Mouse (Mus musculus) intestine, embryonic 16.5 days (tissue): ENCODE measurements around the gene Snrnp70. TPM values are rescaled to one million over a fixed set of nuclear protein-coding genes. Genes with fewer than 3 reads are reported as not detected.
A peak's percentile ranks its signal among the peaks of the same experiment; 100 is the strongest.

Source experiments
- ATAC-seq: fragments of 200-750 bp; cut with Nextera tagmentation; 2 replicates; pipeline ENCODE4 v1.8.0; 2017; ENCODE audit warnings: moderate TSS enrichment, moderate library complexity
- H3K27ac ChIP-seq: fragments of 300-500 bp; sonication (generic); 2 replicates; pipeline ENCODE4 v1.5.1; 2014; ENCODE audit warnings: mild to moderate bottlenecking, low read length
- H3K27me3 ChIP-seq: fragments of 300-500 bp; sonication (generic); replicated peaks from 2 replicates; pipeline ENCODE4 v1.6.1; 2014; ENCODE audit warnings: low read length, control low read depth, mixed read lengths; ENCODE audit not compliant: control insufficient read depth, insufficient read depth
- H3K36me3 ChIP-seq: fragments of 300-500 bp; sonication (generic); 2 replicates; pipeline ENCODE4 v1.6.1; 2014; ENCODE audit warnings: low read length, control low read depth; ENCODE audit not compliant: control insufficient read depth, insufficient read depth
- H3K4me1 ChIP-seq: fragments of 300-500 bp; sonication (generic); 2 replicates; pipeline ENCODE4 v1.6.1; 2014; ENCODE audit warnings: low read length, control low read depth, mixed read lengths; ENCODE audit not compliant: control insufficient read depth, insufficient read depth
- H3K4me2 ChIP-seq: fragments of 300-500 bp; sonication (generic); 2 replicates; pipeline ENCODE4 v1.6.1; 2014; ENCODE audit warnings: low read depth, low read length, control low read depth
- H3K4me3 ChIP-seq: fragments of 300-500 bp; sonication (generic); 2 replicates; pipeline ENCODE4 v1.5.1; 2014; ENCODE audit warnings: mild to moderate bottlenecking, low read length
- H3K9ac ChIP-seq: fragments of 300-500 bp; sonication (generic); 2 replicates; pipeline ENCODE4 v1.6.1; 2014; ENCODE audit warnings: low read depth, low read length
- H3K9me3 ChIP-seq: fragments of 300-500 bp; sonication (generic); 2 replicates; pipeline ENCODE4 v1.6.1; 2016; ENCODE audit warnings: low read length, control low read depth; ENCODE audit not compliant: control insufficient read depth
- WGBS: fragments of 180-500 bp; shearing (Covaris S2); extraction: QIAGEN DNeasy Blood & Tissue Kit; methylation state at CpG from one replicate; pipeline ENCODE4 v1.1.7; 2014; 5-methylcytosine and 5-hydroxymethylcytosine counted together
- polyA plus RNA-seq: library from polyadenylated mRNA; unstranded; fragments of >200 nt; fragmentation: Nextera tagmentation; extraction: Ambion mirVana; gene quantifications from 2 replicates; pipeline ENCODE4 v1.2.1, GENCODE M21; 2015

Gene Snrnp70
- polyA plus RNA-seq, 1 experiment from 2014 or later: 150 TPM

GRCm38 (mm10) chr7:45413113-45413863, 17.7 kb upstream of the Snrnp70 start, which contains the start of gene Ntf5:
Gene Ntf5 (plus strand): TSS chr7:45413695.
- WGBS: 3% methylated on average over 41 of the region's 45 CpGs
- Histone ChIP-seq H3K27me3 (peaks cover 79% of the 10 kb centered on the region), H3K4me1 (peaks cover 26% of the 10 kb centered on the region), H3K9ac (peak within 1 kb of the TSS; percentile 75), H3K27ac (0 out of 2 replicates have a peak within 1 kb of the TSS, but pooled peaks have one; percentile 48), H3K4me3 (peak within 1 kb of the TSS; percentile 65), H3K9me3 (no peaks in the 10 kb centered on the region), H3K4me2 (peak within 1 kb of the TSS; percentile 95), H3K36me3 (no peaks in the 10 kb centered on the region)
- ATAC-seq: peak; percentile 56

DNA sequence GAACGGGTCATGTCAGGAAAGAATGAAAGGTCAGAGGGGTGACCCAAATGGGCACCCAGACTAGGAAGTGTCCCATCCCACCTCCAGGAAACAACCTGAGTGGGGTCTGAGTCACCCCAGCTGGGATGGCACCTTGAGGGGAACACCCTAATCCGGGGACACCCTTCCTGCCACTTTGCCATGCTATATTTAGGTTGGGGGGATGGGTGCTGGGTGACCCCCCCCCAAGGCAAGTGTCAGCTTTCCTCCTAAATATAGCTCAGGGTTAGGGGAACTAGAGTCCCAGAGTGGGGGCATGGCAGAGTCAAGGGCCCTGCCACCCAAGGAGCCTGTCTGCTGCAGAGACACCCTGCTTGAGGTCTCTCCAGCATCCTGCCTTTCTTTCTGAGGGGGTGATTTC, 16.9 kb upstream of the Snrnp70 start:
- ATAC-seq: no peak
- Histone ChIP-seq H3K36me3 (no peaks in the 10 kb centered on the region), H3K27ac (no peak overlapping the region), H3K4me2 (no peak overlapping the region), H3K9ac (no peak overlapping the region), H3K4me3 (no peak overlapping the region), H3K9me3 (no peaks in the 10 kb centered on the region), H3K4me1 (peaks cover 23% of the 10 kb centered on the region), H3K27me3 (peaks cover 81% of the 10 kb centered on the region)
- WGBS: 82% methylated on average over 2 of the region's 2 CpGs

GRCm38 (mm10) chr7:45409497-45410163, 14.1 kb upstream of the Snrnp70 start:
- Histone ChIP-seq H3K36me3 (no peaks in the 10 kb centered on the region), H3K9ac (no peak overlapping the region), H3K4me1 (peaks cover 21% of the 10 kb centered on the region), H3K4me3 (no peak overlapping the region), H3K9me3 (no peaks in the 10 kb centered on the region), H3K27ac (no peak overlapping the region), H3K27me3 (peaks cover 82% of the 10 kb centered on the region), H3K4me2 (no peak overlapping the region)
- 86% methylated on average over 8 of the region's 8 CpGs for WGBS
- no peak for ATAC-seq

DNA sequence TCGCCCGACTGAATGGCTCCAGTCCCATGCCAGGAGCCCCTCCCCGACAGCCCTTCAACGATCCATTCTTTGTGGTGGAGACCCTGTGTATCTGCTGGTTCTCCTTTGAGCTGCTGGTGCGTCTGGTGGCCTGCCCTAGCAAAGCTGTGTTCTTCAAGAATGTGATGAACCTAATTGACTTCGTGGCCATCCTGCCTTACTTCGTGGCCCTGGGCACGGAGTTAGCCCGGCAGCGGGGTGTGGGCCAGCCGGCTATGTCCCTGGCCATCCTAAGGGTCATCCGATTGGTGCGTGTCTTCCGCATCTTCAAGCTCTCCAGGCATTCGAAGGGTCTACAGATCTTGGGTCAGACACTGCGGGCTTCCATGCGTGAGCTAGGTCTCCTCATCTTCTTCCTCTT, 13.4 kb upstream of the Snrnp70 start:
- Histone ChIP-seq H3K4me2 (no peak overlapping the region), H3K4me1 (peaks cover 16% of the 10 kb centered on the region), H3K27me3 (peaks cover 77% of the 10 kb centered on the region), H3K9ac (no peak overlapping the region), H3K27ac (no peak overlapping the region), H3K36me3 (no peaks in the 10 kb centered on the region), H3K9me3 (no peaks in the 10 kb centered on the region), H3K4me3 (no peak overlapping the region)
- no peak for ATAC-seq
- 89% methylated on average over 17 of the region's 17 CpGs for WGBS

DNA sequence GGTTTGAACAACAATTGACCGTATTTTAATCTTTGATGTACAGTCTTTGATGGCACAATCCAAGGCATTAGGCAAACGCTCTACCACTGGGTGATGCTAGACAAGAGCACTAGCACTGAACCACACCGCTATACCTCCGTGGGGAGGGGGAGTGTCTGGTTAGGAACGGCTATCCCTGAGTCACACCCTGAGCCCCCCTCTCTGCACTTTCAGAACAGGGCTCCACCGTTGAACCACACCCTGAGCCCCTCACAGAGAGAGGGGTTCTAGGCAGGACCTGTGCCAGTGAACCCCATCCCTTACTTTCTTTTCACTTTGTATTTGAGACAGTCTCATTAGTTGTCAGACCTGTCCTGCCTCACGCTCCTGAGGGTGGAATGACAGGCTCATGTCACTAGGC, 12.8 kb upstream of the Snrnp70 start:
- ATAC-seq: no peak

GRCm38 (mm10) chr7:45407836-45408235, 12.3 kb upstream of the Snrnp70 start:
- ATAC-seq: no peak

More for the DNA sequence above, 12.8 kb upstream of the Snrnp70 start:
- WGBS: 63% methylated on average over 7 of the region's 7 CpGs
- Histone ChIP-seq H3K9ac (no peak overlapping the region), H3K4me1 (peaks cover 14% of the 10 kb centered on the region), H3K36me3 (no peaks in the 10 kb centered on the region), H3K27ac (no peak overlapping the region), H3K4me2 (no peak overlapping the region), H3K9me3 (no peaks in the 10 kb centered on the region), H3K27me3 (peaks cover 71% of the 10 kb centered on the region), H3K4me3 (no peak overlapping the region)

DNA sequence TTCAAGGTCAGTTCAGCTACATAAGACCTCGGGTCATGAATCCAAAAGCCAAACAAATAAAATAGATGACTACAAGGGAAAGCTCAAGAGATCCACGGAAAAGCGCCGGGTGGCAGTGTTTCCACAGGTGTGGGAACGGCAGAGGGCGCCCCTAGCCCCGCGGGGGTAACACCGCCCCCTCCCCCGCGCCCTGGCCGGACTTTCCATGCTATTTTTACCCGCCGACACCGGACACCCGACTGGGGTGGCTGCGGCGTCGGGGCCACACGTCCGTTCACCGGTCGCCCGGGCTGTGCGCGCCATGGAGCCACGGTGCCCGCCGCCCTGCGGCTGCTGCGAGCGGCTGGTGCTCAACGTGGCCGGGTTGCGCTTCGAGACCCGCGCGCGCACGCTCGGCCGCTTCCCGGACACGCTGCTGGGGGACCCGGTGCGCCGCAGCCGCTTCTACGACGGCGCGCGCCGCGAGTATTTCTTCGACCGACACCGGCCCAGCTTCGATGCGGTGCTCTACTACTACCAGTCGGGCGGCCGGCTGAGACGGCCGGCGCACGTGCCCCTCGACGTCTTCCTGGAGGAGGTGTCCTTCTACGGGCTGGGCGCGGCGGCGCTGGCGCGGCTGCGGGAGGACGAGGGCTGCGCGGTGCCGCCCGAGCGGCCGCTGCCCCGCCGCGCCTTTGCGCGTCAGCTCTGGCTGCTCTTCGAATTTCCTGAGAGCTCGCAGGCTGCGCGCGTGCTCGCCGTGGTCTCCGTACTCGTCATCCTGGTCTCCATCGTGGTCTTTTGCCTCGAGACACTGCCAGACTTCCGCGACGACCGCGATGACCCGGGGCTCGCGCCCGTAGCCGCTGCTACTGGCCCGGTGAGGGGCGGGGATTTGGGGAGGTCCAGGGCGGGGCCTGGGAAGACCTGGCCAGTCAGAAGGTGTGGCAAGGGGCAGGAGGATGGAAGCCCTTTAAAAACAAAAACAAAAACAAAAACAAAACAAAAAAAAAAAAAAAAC, 10.9 kb upstream of the Snrnp70 start:
- under 1% methylated on average over 102 of the region's 114 CpGs for WGBS
- Histone ChIP-seq H3K27me3 (peaks cover 59% of the 10 kb centered on the region), H3K9ac (peak overlapping the region; percentile 62), H3K4me2 (peak overlapping the region; percentile 74), H3K36me3 (no peaks in the 10 kb centered on the region), H3K9me3 (no peaks in the 10 kb centered on the region), H3K27ac (no peak overlapping the region), H3K4me3 (peak overlapping the region; percentile 49), H3K4me1 (peaks cover 10% of the 10 kb centered on the region)
- peak; percentile 8; the same call in 1 of the 2 replicates for ATAC-seq

More at GRCm38 (mm10) chr7:45407836-45408235, 12.3 kb upstream of the Snrnp70 start:
- no peak overlapping the region for H3K27ac ChIP-seq
- no peaks in the 10 kb centered on the region for H3K36me3 ChIP-seq
- no peak overlapping the region for H3K4me3 ChIP-seq
- H3K9ac ChIP-seq: no peak overlapping the region
- H3K9me3 ChIP-seq: no peaks in the 10 kb centered on the region
- H3K27me3 ChIP-seq: peaks cover 68% of the 10 kb centered on the region
- peaks cover 10% of the 10 kb centered on the region for H3K4me1 ChIP-seq
- WGBS: 77% methylated on average over 10 of the region's 10 CpGs
- H3K4me2 ChIP-seq: no peak overlapping the region

DNA sequence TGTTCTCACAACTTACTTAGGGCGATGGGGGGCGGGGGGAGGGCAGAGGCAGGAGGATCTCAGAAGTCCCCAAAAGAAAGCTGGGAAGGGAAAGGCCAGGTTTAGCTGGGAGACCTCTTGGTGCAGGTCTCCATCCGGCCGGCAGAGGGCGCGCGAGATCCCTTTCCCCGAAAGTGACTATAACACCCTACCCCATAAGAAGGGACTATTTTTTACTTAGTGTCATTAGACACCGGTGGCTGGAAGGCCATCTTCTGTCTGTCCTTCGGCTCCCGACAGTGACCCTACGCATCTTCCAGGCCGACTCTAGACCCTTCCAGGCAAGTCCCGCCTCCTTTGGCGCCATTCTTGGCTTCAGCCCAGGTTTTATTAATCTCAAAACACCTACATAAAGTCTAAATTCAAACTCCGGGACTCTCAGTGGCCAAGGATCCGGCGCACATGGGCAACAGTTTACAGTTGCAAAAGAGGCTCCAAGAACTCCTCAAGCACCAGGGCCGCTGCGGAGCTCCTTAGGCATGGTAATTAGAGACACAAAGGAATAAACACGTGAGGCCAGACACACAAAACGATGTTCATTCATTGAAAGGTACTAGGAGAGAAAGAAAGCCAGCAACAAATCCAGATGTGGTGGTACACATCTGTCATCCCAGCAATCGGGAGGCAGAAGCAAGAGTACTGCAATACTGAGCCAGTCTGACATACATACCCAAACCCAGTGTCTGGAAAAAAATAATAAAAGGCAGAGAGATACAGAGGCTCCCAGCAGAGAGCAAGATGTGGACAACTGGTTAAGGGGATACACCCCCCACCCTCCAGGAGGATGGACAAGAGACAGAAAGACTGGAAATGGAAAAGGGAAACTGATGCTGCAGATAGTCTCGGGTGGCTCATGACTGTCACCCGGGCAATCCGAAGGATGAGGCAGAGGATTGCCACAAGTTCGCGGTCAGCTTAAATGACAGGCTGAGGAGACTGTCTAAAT, 9.8 kb upstream of the Snrnp70 start, which contains the start of gene Kcna7:
Gene Kcna7, plus strand, starts transcription at position 563 of the 985 bp plus-strand sequence.
- no peak within 1 kb of the TSS for H3K27ac ChIP-seq
- H3K4me1 ChIP-seq: peaks cover 10% of the 10 kb centered on the region
- H3K9ac ChIP-seq: peak within 1 kb of the TSS; percentile 62
- H3K9me3 ChIP-seq: no peaks in the 10 kb centered on the region
- H3K36me3 ChIP-seq: no peaks in the 10 kb centered on the region
- ATAC-seq: 0 out of 2 replicates have a peak, but pooled peaks have one; percentile 28
- H3K4me2 ChIP-seq: peak within 1 kb of the TSS; percentile 74
- 14% methylated on average over 28 of the region's 28 CpGs for WGBS
- H3K27me3 ChIP-seq: peaks cover 51% of the 10 kb centered on the region
- H3K4me3 ChIP-seq: peak within 1 kb of the TSS; percentile 49
